Mouse (Mus musculus) CH12.LX (cell line): ENCODE data around the gene Gm10644. TPM values are rescaled to one million over a fixed set of nuclear protein-coding genes. Genes with fewer than 3 reads are reported as not detected.
A peak's percentile ranks its signal among the peaks of the same experiment; 100 is the strongest.

Experiments used
- DNase-seq: peaks from one replicate; pipeline ENCODE4 v3.0.0-alpha.2; 2013; ENCODE audit errors: extremely low read depth
- H3K27ac ChIP-seq: 2 replicates; pipeline ENCODE4 v1.5.1; 2012; ENCODE audit warnings: low read depth, mild to moderate bottlenecking, control low read depth, moderate library complexity; ENCODE audit not compliant: insufficient read depth
- H3K27me3 ChIP-seq: replicated peaks from 2 replicates; pipeline ENCODE3; 2012; ENCODE audit warnings: inconsistent platforms
- H3K36me3 ChIP-seq, 2 experiments: replicated peaks in 1 of 2; 2 replicates each; pipeline versions ENCODE3 to v1.6.1; 2012; ENCODE audit warnings: inconsistent platforms in 1 of 2, low read length in 1 of 2, mild to moderate bottlenecking in 1 of 2, mixed read lengths in 1 of 2, moderate library complexity in 1 of 2; ENCODE audit not compliant: control insufficient read depth in 1 of 2, insufficient read depth in 1 of 2
- H3K4me1 ChIP-seq, 2 experiments: 2 replicates each; pipeline ENCODE4 v1.6.1; 2012; ENCODE audit warnings: inconsistent platforms in 1 of 2, moderate library complexity in 1 of 2; ENCODE audit not compliant: insufficient read depth in 2 of 2, control insufficient read depth in 1 of 2
- H3K4me2 ChIP-seq: 2 replicates; pipeline ENCODE4 v1.6.1; 2012; ENCODE audit warnings: low read depth, mild to moderate bottlenecking, control low read depth; ENCODE audit not compliant: poor library complexity, insufficient read depth, severe bottlenecking
- H3K4me3 ChIP-seq, 3 experiments: fragments of 150-350 bp in 1 of 3; sonication (generic) in 1 of 3; replicated peaks in 1 of 3; 2 replicates each; pipeline versions ENCODE3 to v1.5.1; 2011 to 2012; ENCODE audit warnings: low read depth in 2 of 3, low read length in 2 of 3, mild to moderate bottlenecking in 2 of 3, moderate library complexity in 2 of 3, control low read depth in 1 of 3, improper control_type of control experiment in 1 of 3, inconsistent platforms in 1 of 3, mixed read lengths in 1 of 3; ENCODE audit not compliant: poor library complexity in 1 of 3
- H3K79me2 ChIP-seq: replicated peaks from 2 replicates; pipeline ENCODE4 v1.6.1; 2012; ENCODE audit warnings: mild to moderate bottlenecking, moderate library complexity; ENCODE audit not compliant: control insufficient read depth, poor library complexity, insufficient read depth, severe bottlenecking; ENCODE audit errors: extremely low read depth
- H3K9ac ChIP-seq: 2 replicates; pipeline ENCODE4 v1.6.1; 2012; ENCODE audit warnings: low read depth, mild to moderate bottlenecking, control low read depth, moderate library complexity; ENCODE audit not compliant: insufficient read depth
- H3K9me3 ChIP-seq: replicated peaks from 2 replicates; pipeline ENCODE3; 2012; ENCODE audit warnings: low read length, inconsistent platforms, mixed read lengths
- CHD1 ChIP-seq: IDR thresholded peaks from 2 replicates; pipeline ENCODE4 v1.6.1; 2012; ENCODE audit warnings: low read depth, low read length, improper control_type of control experiment, inconsistent platforms
- CTCF ChIP-seq, 2 experiments: IDR thresholded peaks in 1 of 2; conservative IDR thresholded peaks in 1 of 2; 2 replicates each; pipeline ENCODE4 v1.5.1; 2011 to 2012; ENCODE audit warnings: low read depth in 2 of 2, low read length in 2 of 2, improper control_type of control experiment in 1 of 2, inconsistent platforms in 1 of 2, mild to moderate bottlenecking in 1 of 2, moderate library complexity in 1 of 2
- E2F4 ChIP-seq: IDR thresholded peaks from 2 replicates; pipeline ENCODE4 v1.6.1; 2011; ENCODE audit warnings: low read depth, low read length, improper control_type of control experiment; ENCODE audit not compliant: insufficient replicate concordance
- ELF1 ChIP-seq: IDR thresholded peaks from 2 replicates; pipeline ENCODE4 v1.6.1; 2014; ENCODE audit warnings: low read depth, mild to moderate bottlenecking, inconsistent platforms, low read length, improper control_type of control experiment
- GABPA ChIP-seq: IDR thresholded peaks from 2 replicates; pipeline ENCODE4 v1.6.1; 2012; ENCODE audit warnings: low read depth, low read length, improper control_type of control experiment, inconsistent platforms; ENCODE audit not compliant: insufficient replicate concordance
- JUN ChIP-seq: IDR thresholded peaks from 2 replicates; pipeline ENCODE4 v1.6.1; 2011; ENCODE audit warnings: low read depth, mild to moderate bottlenecking, low read length, improper control_type of control experiment, moderate library complexity; ENCODE audit not compliant: insufficient read depth
- KAT2A ChIP-seq: IDR thresholded peaks from 2 replicates; pipeline ENCODE4 v1.6.1; 2012; ENCODE audit warnings: low read length, improper control_type of control experiment, inconsistent platforms; ENCODE audit not compliant: insufficient replicate concordance
- NELFE ChIP-seq: IDR thresholded peaks from 2 replicates; pipeline ENCODE4 v1.6.1; 2011; ENCODE audit warnings: low read depth, low read length, improper control_type of control experiment
- SIN3A ChIP-seq: IDR thresholded peaks from 2 replicates; pipeline ENCODE4 v1.6.1; 2012; ENCODE audit warnings: low read length, improper control_type of control experiment, inconsistent platforms
- TBP ChIP-seq: conservative IDR thresholded peaks from 2 replicates; pipeline ENCODE4 v1.6.1; 2011; ENCODE audit warnings: low read depth, low read length, improper control_type of control experiment
- UBTF ChIP-seq: IDR thresholded peaks from 2 replicates; pipeline ENCODE4 v1.6.1; 2012; ENCODE audit warnings: low read depth, mild to moderate bottlenecking, inconsistent platforms, low read length, improper control_type of control experiment, moderate library complexity
- USF1 ChIP-seq: IDR thresholded peaks from 2 replicates; pipeline ENCODE4 v1.6.1; 2014; ENCODE audit warnings: low read depth, mild to moderate bottlenecking, inconsistent platforms, low read length, improper control_type of control experiment
- ZKSCAN1 ChIP-seq: IDR thresholded peaks from 2 replicates; pipeline ENCODE4 v1.6.1; 2012; ENCODE audit warnings: low read depth, inconsistent platforms, low read length, improper control_type of control experiment, borderline replicate concordance
- dilution Hi-C: fragments of 300-500 bp; cut with MboI; formaldehyde crosslinking; loops from 2 replicates; pipeline ENCODE4 v1.14.3; 2020; ENCODE audit warnings: low sequenced_read_pairs; ENCODE audit not compliant: extremely low pct_unique_long_range_greater_than_20kb, extremely low pct_ligation_motif_present
- in situ Hi-C: fragments of 300-500 bp; cut with MboI; formaldehyde crosslinking; loops from 3 replicates; pipeline ENCODE4 v1.14.3; 2019; ENCODE audit warnings: low sequenced_read_pairs, low pct_ligation_motif_present, low pct_unique_long_range_greater_than_20kb, mixed read lengths
- polyA plus RNA-seq: library from polyadenylated mRNA; unstranded; fragments of >175 nt; gene quantifications from 2 replicates; pipeline ENCODE4 v1.2.1, GENCODE M21; 2012; ENCODE audit warnings: low read depth; ENCODE audit not compliant: insufficient read length
- total RNA-seq, 2 experiments: library from RNA; depleted of rRNA; stranded (reverse); fragments of 300-350 nt in 1 of 2; fragments of >200 nt in 1 of 2; gene quantifications; 2 replicates each; pipeline ENCODE4 v1.2.3; 2012 to 2014

The Gm10644 gene
- total and polyA plus RNA-seq, 3 experiments, result 0.44 to 1.7 (median 0.58) TPM

GRCm38 (mm10) chr8:83999825-84000224, 44.8 kb upstream of the Gm10644 start:
- dilution Hi-C loops, result no loop called here
- Histone ChIP-seq H3K9me3 (no peaks in the 10 kb centered on the region), H3K4me1 (peaks cover 18 to 37% of the 10 kb centered on the region in 2 experiments), H3K4me3 (no peak overlapping the region), H3K36me3 (peaks cover 14 to 44% of the 10 kb centered on the region in 2 experiments), H3K27ac (no peak overlapping the region), H3K9ac (no peak overlapping the region), H3K27me3 (no peaks in the 10 kb centered on the region), H3K79me2 (peaks cover 3% of the 10 kb centered on the region; the same call in 1 of the 2 replicates)
- in situ Hi-C loops, result no loop called here
- DNase-seq, result no peak
- TF ChIP-seq ELF1 (no peak), ZKSCAN1 (no peak), E2F4 (no peak), TBP (no peak), JUN (no peak), SIN3A (no peak), NELFE (no peak), KAT2A (no peak), CHD1 (no peak), GABPA (no peak)
- TF ChIP-seq, all 38 proteins: peak for 0
- H3K4me2 ChIP-seq, result no peak overlapping the region

DNA sequence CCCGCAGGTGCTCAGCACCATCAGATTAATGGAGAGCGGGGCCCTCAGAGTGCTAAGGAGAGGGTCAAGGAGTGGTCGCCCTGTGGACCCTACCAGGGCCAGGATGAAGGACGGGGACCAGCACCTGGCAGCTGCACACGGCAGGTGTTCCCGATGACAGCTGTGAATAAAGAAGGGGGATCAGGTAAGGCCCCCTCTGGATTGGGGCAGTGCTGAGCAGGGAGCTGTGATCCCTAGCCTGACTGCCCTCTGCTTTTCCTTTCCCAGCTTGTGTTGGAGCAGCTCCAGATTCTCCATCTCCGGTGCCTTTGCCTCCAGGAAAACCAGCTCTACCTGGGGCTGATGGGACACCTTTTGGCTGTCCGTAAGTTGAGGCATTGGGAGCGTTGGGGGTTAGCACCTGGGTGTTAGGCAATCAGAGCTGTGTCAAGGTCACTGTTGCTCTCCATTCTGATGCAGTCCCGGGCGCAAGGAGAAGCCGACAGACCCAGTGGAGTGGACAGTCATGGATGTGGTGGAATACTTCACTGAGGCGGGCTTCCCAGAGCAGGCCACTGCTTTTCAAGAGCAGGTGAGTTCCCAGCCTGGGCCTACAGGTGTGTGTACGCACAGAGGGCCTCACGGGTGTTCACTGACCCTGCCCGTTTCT, 44.2 kb upstream of the Gm10644 start:
- Histone ChIP-seq H3K4me1 (peaks cover 18 to 38% of the 10 kb centered on the region in 2 experiments), H3K9me3 (no peaks in the 10 kb centered on the region), H3K4me2 (peak overlapping the region; percentile 62), H3K27ac (no peak overlapping the region), H3K79me2 (peaks cover 3% of the 10 kb centered on the region; the same call in 1 of the 2 replicates), H3K9ac (peak overlapping the region; percentile 81), H3K27me3 (no peaks in the 10 kb centered on the region), H3K4me3 (peak overlapping the region; percentile 58 to 80 (median 71)), H3K36me3 (peaks cover 14 to 44% of the 10 kb centered on the region in 2 experiments)
- in situ Hi-C loops (no loop called here), dilution Hi-C loops (no loop called here)
- no peak for DNase-seq
- no peak for TF ChIP-seq GABPA
- TF ChIP-seq CHD1, result no peak
- no peak for TF ChIP-seq USF1
- no peak for TF ChIP-seq CTCF (conservative IDR thresholded peaks at IDR 0.05 in 1 of 2, IDR thresholded peaks at IDR 0.05 in 1 of 2; ENCODE audit: low read depth in 2 of 2, low read length in 2 of 2)
- no peak for TF ChIP-seq UBTF
